Mouse (Mus musculus) limb, embryonic 12.5 days (tissue): ENCODE measurements around the gene Smo. TPM values are rescaled to one million over a fixed set of nuclear protein-coding genes. Genes with fewer than 3 reads are reported as not detected.
"Not testable (repeated sequence)": the region's sequence is repeated elsewhere in the genome, so short reads cannot be mapped to it uniquely, and the experiment has no call there.

Experiments used
- ATAC-seq: fragments of 200-750 bp; cut with Nextera tagmentation; 2 replicates; pipeline ENCODE4 v1.8.0; 2017; ENCODE audit warnings: low read depth, moderate TSS enrichment; ENCODE audit not compliant: insufficient number of reproducible peaks, insufficient read depth, low FRiP score, low TSS enrichment
- H3K27ac ChIP-seq: fragments of 300-500 bp; sonication (generic); 2 replicates; pipeline ENCODE4 v1.5.1; 2016; ENCODE audit warnings: mild to moderate bottlenecking, moderate library complexity
- H3K27me3 ChIP-seq: fragments of 300-500 bp; sonication (generic); 2 replicates; pipeline ENCODE4 v1.6.1; 2016; ENCODE audit warnings: mild to moderate bottlenecking, moderate library complexity
- H3K36me3 ChIP-seq: fragments of 300-500 bp; sonication (generic); 2 replicates; pipeline ENCODE4 v1.6.1; 2016; ENCODE audit warnings: mild to moderate bottlenecking, moderate library complexity
- H3K4me1 ChIP-seq: fragments of 300-500 bp; sonication (generic); replicated peaks from 2 replicates; pipeline ENCODE4 v1.6.1; 2016
- H3K4me2 ChIP-seq: fragments of 300-500 bp; sonication (generic); 2 replicates; pipeline ENCODE4 v1.6.1; 2016; ENCODE audit warnings: mild to moderate bottlenecking, moderate library complexity
- H3K4me3 ChIP-seq: fragments of 300-500 bp; sonication (generic); replicated peaks from 2 replicates; pipeline ENCODE4 v1.5.1; 2016; ENCODE audit warnings: mild to moderate bottlenecking
- H3K9ac ChIP-seq: fragments of 300-500 bp; sonication (generic); replicated peaks from 2 replicates; pipeline ENCODE4 v1.6.1; 2016; ENCODE audit warnings: mild to moderate bottlenecking, moderate library complexity
- H3K9me3 ChIP-seq: fragments of 300-500 bp; sonication (generic); 2 replicates; pipeline ENCODE4 v1.6.1; 2016; ENCODE audit warnings: mild to moderate bottlenecking, moderate library complexity
- WGBS: fragments of 180-500 bp; shearing (Covaris S2); methylation state at CpG from one replicate; pipeline ENCODE4 v1.1.7; 2016; 5-methylcytosine and 5-hydroxymethylcytosine counted together
- polyA plus RNA-seq: library from polyadenylated mRNA; unstranded; fragments of >200 nt; fragmentation: Nextera tagmentation; extraction: Ambion mirVana; gene quantifications from 2 replicates; pipeline ENCODE4 v1.2.1, GENCODE M21; 2016

Gene Smo
- polyA plus RNA-seq, 1 experiment from 2014 or later, result 58.7 TPM

GRCm38 (mm10) chr6:29760397-29760796 is 25.1 kb downstream of the Smo start:
- H3K4me1 ChIP-seq, ATAC-seq, H3K9ac ChIP-seq, H3K27me3 ChIP-seq, H3K9me3 ChIP-seq, H3K4me3 ChIP-seq, H3K27ac ChIP-seq, H3K4me2 ChIP-seq: not testable (repeated sequence)
- peaks cover 60% of the 10 kb centered on the region for H3K36me3 ChIP-seq
- 95% methylated on average over 2 of the region's 2 CpGs for WGBS

GRCm38 (mm10) chr6:29761282-29761681 is 26.0 kb downstream of the Smo start:
- Histone ChIP-seq H3K4me1 (no peaks in the 10 kb centered on the region), H3K27ac (no peak overlapping the region), H3K9me3 (no peaks in the 10 kb centered on the region), H3K36me3 (peaks cover 52% of the 10 kb centered on the region), H3K27me3 (no peaks in the 10 kb centered on the region), H3K4me3 (no peak overlapping the region), H3K9ac (no peak overlapping the region), H3K4me2 (no peak overlapping the region)
- ATAC-seq, result no peak
- WGBS, result 84% methylated on average over 4 of the region's 4 CpGs

DNA sequence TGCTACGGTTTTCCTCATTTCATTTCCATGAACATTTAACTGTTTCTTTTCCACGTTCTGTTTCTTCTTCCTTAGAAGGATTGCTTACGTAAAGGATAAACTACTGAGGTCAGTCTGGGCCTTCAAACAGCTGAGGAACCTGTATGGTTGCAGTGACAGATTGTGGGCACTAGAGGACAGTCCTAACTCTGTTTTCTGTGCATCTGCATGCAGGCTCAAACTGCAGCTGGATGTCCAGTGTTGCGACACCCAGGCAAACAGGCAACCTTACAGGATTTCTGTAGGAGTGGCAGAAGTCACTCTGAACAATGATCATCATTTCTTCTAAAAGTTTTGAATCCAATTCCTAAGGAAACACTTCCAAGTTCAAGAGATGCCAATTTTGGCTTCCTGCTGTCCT is 27.2 kb downstream of the Smo start:
- no peak overlapping the region for H3K4me3 ChIP-seq
- H3K4me2 ChIP-seq, result no peak overlapping the region
- no peak for ATAC-seq
- H3K4me1 ChIP-seq, result no peaks in the 10 kb centered on the region
- H3K9ac ChIP-seq, result no peak overlapping the region
- no peak overlapping the region for H3K27ac ChIP-seq
- H3K36me3 ChIP-seq, result peaks cover 40% of the 10 kb centered on the region
- WGBS, result 66% methylated on average over 4 of the region's 4 CpGs
- no peaks in the 10 kb centered on the region for H3K9me3 ChIP-seq
- no peaks in the 10 kb centered on the region for H3K27me3 ChIP-seq

- H3K27me3 ChIP-seq, result no peaks in the 10 kb centered on the region
- no peak overlapping the region for H3K4me2 ChIP-seq
- WGBS, result 89% methylated on average over 2 of the region's 2 CpGs
- H3K4me3 ChIP-seq, result no peak overlapping the region
- H3K4me1 ChIP-seq, result peaks cover 18% of the 10 kb centered on the region; the same call in 1 of the 2 replicates
- no peak overlapping the region for H3K27ac ChIP-seq
- H3K9ac ChIP-seq, result no peak overlapping the region
- H3K36me3 ChIP-seq, result peaks cover 3% of the 10 kb centered on the region; the same call in 1 of the 2 replicates
- H3K9me3 ChIP-seq, result no peaks in the 10 kb centered on the region
- ATAC-seq, result no peak
Measured at GRCm38 (mm10) chr6:29766874-29767273, 31.6 kb downstream of the Smo start.

DNA sequence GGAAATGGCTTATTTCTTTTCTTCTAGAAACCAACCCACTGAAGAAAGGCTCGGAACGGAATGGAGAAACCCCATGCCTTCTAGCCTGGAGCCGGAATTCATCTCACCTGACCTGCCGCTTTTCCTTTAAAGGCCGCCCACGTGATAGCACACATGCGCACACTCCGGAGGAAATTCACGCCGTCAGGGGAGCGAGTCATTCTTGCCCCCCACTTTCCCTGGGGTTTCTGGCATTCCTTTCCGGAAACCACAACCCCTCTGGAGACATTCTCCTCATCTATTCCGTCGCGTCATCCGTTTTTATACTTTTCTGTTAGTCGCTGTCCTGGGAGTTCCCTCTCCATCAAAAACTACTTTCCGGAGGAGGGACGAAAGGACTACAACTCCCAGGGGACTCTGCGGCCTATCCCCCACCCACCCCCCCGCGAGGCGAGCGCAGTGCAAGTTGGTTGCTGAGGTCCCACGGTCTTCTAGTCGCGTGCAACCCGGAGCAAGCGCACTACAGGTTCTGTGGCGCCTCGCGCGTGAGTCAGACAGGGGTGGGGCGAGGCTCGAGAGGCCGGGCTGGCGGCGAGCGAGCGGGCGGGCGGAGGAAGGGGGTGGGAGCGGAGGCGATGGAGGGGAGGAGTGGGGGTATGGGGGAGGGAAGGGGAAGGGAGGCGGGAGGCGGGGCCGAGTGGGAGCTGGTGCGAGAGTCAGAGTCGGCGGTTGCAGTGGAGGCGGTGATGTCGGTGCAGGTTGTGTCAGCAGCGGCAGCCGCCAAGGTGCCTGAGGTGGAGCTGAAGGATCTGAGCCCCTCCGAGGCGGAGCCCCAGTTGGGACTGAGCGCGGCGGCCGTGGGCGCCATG is 32.7 kb downstream of the Smo start, which contains the start of gene Ahcyl2:
TSS of gene Ahcyl2 (plus strand) at position 199 of the 848 bp plus-strand sequence.
- Histone ChIP-seq H3K4me3 (peak within 1 kb of the TSS; percentile 83), H3K4me1 (peaks cover 18% of the 10 kb centered on the region; the same call in 1 of the 2 replicates), H3K36me3 (no peaks in the 10 kb centered on the region; the same call in 1 of the 2 replicates), H3K27ac (peak within 1 kb of the TSS; percentile 94), H3K9ac (peak within 1 kb of the TSS; percentile 84), H3K27me3 (no peaks in the 10 kb centered on the region), H3K9me3 (no peaks in the 10 kb centered on the region), H3K4me2 (peak within 1 kb of the TSS; percentile 67)
- WGBS, result under 1% methylated on average over 59 of the region's 61 CpGs
- ATAC-seq, result peak; percentile 95

GRCm38 (mm10) chr6:29768791-29769441 is 33.6 kb downstream of the Smo start:
- Histone ChIP-seq H3K4me1 (peaks cover 18% of the 10 kb centered on the region; the same call in 1 of the 2 replicates), H3K36me3 (no peaks in the 10 kb centered on the region; the same call in 1 of the 2 replicates), H3K4me2 (peak overlapping the region; percentile 67), H3K27ac (peak overlapping the region; percentile 94), H3K9me3 (no peaks in the 10 kb centered on the region), H3K9ac (peak overlapping the region; percentile 84), H3K27me3 (no peaks in the 10 kb centered on the region), H3K4me3 (peak overlapping the region; percentile 83)
- ATAC-seq, result peak; percentile 33
- under 1% methylated on average over 50 of the region's 50 CpGs for WGBS

GRCm38 (mm10) chr6:29770672-29771321 is 35.5 kb downstream of the Smo start:
- WGBS, result 56% methylated on average over 2 of the region's 2 CpGs
- Histone ChIP-seq H3K27ac (no peak overlapping the region), H3K9ac (no peak overlapping the region), H3K4me2 (no peak overlapping the region), H3K4me3 (no peak overlapping the region), H3K27me3 (no peaks in the 10 kb centered on the region), H3K4me1 (peaks cover 18% of the 10 kb centered on the region; the same call in 1 of the 2 replicates), H3K9me3 (no peaks in the 10 kb centered on the region), H3K36me3 (no peaks in the 10 kb centered on the region; the same call in 1 of the 2 replicates)
- no peak for ATAC-seq

GRCm38 (mm10) chr6:29772236-29772635 is 36.9 kb downstream of the Smo start:
- Histone ChIP-seq H3K36me3 (no peaks in the 10 kb centered on the region; the same call in 1 of the 2 replicates), H3K4me1 (peaks cover 18% of the 10 kb centered on the region; the same call in 1 of the 2 replicates), H3K9me3 (no peaks in the 10 kb centered on the region), H3K9ac (no peak overlapping the region), H3K4me2 (no peak overlapping the region), H3K27ac (no peak overlapping the region), H3K4me3 (no peak overlapping the region), H3K27me3 (no peaks in the 10 kb centered on the region)
- 75% methylated on average over 3 of the region's 3 CpGs for WGBS
- ATAC-seq, result no peak

DNA sequence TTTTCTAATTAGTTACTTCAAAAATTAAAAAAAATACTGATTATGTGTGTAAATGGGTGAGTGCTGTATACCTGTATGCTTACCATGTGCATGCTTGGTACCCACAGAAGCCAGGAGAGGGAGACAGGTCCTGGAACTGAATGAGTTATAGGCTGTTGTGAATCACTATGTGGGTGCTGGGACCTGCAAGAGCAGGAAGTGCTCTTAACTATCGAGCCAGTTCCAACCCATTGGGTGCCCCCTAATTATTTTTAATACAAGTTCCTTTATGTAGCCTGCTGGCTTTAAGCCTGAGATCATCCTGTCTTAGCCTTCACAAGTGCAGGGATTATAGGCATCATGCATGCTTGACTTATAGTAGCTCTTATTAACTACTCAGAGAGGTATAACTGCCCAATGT is 38.9 kb downstream of the Smo start:
- H3K27ac ChIP-seq, result no peak overlapping the region
- peaks cover 4% of the 10 kb centered on the region; the same call in 1 of the 2 replicates for H3K36me3 ChIP-seq
- 77% methylated on average over 1 of the region's 1 CpGs for WGBS
- no peaks in the 10 kb centered on the region for H3K9me3 ChIP-seq
- H3K4me1 ChIP-seq, result peaks cover 18% of the 10 kb centered on the region; the same call in 1 of the 2 replicates
- H3K9ac ChIP-seq, result no peak overlapping the region
- H3K4me2 ChIP-seq, result no peak overlapping the region
- H3K27me3 ChIP-seq, result no peaks in the 10 kb centered on the region
- H3K4me3 ChIP-seq, result no peak overlapping the region
- no peak for ATAC-seq

DNA sequence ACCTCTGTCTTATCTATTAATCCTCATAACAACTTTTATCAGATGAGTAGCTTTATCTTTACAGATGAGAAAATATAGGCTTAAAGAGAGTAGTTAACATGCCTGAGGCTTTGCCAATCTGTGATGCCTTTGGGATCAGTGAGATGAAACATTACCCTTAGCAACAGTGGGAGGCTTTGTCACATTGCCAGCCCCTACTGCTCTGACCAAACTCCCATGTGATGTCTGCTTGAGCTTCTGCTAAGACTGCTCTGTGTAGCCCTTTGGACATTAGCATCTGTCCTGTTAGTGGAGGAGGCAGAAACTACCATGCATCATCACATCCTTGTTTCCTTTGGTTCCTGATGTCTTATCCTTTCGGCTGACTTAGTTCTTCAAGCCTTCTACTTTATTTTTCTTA is 40.3 kb downstream of the Smo start:
- Histone ChIP-seq H3K4me2 (no peak overlapping the region), H3K9me3 (no peaks in the 10 kb centered on the region), H3K9ac (no peak overlapping the region), H3K36me3 (peaks cover 4% of the 10 kb centered on the region; the same call in 1 of the 2 replicates), H3K27ac (no peak overlapping the region), H3K4me3 (no peak overlapping the region), H3K27me3 (no peaks in the 10 kb centered on the region), H3K4me1 (peaks cover 8% of the 10 kb centered on the region; the same call in 1 of the 2 replicates)
- ATAC-seq, result no peak
- 89% methylated on average over 1 of the region's 1 CpGs for WGBS
